In genomic region chr5:112888651-112889050, GRCm38 (mm10) we compare ENCODE assay signal across 24 mouse cellular contexts. TPM values are rescaled to one million over a fixed set of nuclear protein-coding genes. Genes with fewer than 3 reads are reported as not detected.
DNase-seq lines count a peak whose midpoint lies in the region; ATAC-seq and TF ChIP-seq lines count a peak whose summit lies in the region.
"Had no signal": no experiment of that assay in that cellular context is flagged by ENCODE, and none has a peak within 500 bp of the region (broad histone marks: within the 10 kb centered on the region; RNA-seq: fewer than 3 reads in every experiment).

No protein-coding gene starts in this region.

- no peak overlapping the region for H3K9ac ChIP-seq in heart, adult 2 months (ENCODE audit: low read depth, low read length)
- no peak overlapping the region for H3K9ac ChIP-seq in heart, embryonic 15.5 days
- H3K9ac ChIP-seq in lung, postnatal 0 days (replicated peaks; ENCODE audit: low read depth): no peak overlapping the region
- H3K9ac ChIP-seq: embryonic facial prominence, embryonic 15.5 days; hindbrain, embryonic 12.5 days had no signal

- peak overlapping the region; percentile 54 for H3K4me3 ChIP-seq in gastrocnemius, adult 2 months
- H3K4me3 ChIP-seq in heart, adult 2 months: no peak overlapping the region
- H3K4me3 ChIP-seq in heart, embryonic 15.5 days: no peak overlapping the region
- no peak overlapping the region for H3K4me3 ChIP-seq in heart, embryonic 10.5 days
- H3K4me3 ChIP-seq in lung, postnatal 0 days (ENCODE audit: low read depth, low read length): no peak overlapping the region
- H3K4me3 ChIP-seq: embryonic facial prominence, embryonic 15.5 days; erythroblast, embryonic 14.5 days; forebrain, embryonic 10.5 days; hindbrain, embryonic 12.5 days had no signal

- peak; percentile 81 for DNase-seq in gastrocnemius, adult 2 months
- no peak for DNase-seq in gastrocnemius, postnatal 4 days (ENCODE audit: low spot score in 2 of 2)
- no peak for DNase-seq in heart, adult 2 months
- no peak for DNase-seq in heart, adult 8-10 months (ENCODE audit: low spot score)
- no peak for DNase-seq in heart, embryonic 10.5 days (ENCODE audit: low spot score)
- peak; percentile 25 for DNase-seq in lung, postnatal 10 days
- DNase-seq in lung, postnatal 0 days (ENCODE audit: low spot score): no peak
- DNase-seq: adrenal gland, postnatal 10 days; cerebellum, adult 11 months; cerebellum, adult 8-10 months; cerebellum, postnatal 14 days; embryo, embryonic 11 days; kidney, adult 11 months; kidney, adult 9 months had no signal

- TF ChIP-seq EP300 in heart, adult 2 months (IDR thresholded peaks at IDR 0.05; ENCODE audit: insufficient read depth, low read depth, low read length): no peak
- no peak for TF ChIP-seq EP300 in lung, postnatal 0 days (IDR thresholded peaks at IDR 0.05)

- peaks cover 1% of the 10 kb centered on the region; the same call in 1 of the 2 replicates for H3K79me2 ChIP-seq in heart, adult 2 months (replicated peaks; ENCODE audit: control insufficient read depth, insufficient read depth, low read length)

- no peaks in the 10 kb centered on the region for H3K36me3 ChIP-seq in heart, adult 2 months (ENCODE audit: control insufficient read depth, insufficient read depth, low read length)
- H3K36me3 ChIP-seq in heart, embryonic 15.5 days: 0 out of 2 replicates have a peak, but pooled peaks cover 10% of the 10 kb centered on the region
- peaks cover 40% of the 10 kb centered on the region for H3K36me3 ChIP-seq in heart, embryonic 10.5 days
- H3K36me3 ChIP-seq in lung, postnatal 0 days (ENCODE audit: insufficient read depth, low read length): no peaks in the 10 kb centered on the region
- H3K36me3 ChIP-seq: embryonic facial prominence, embryonic 15.5 days; forebrain, embryonic 10.5 days; hindbrain, embryonic 12.5 days had no signal

- H3K27me3 ChIP-seq in heart, adult 2 months (ENCODE audit: control insufficient read depth, insufficient read depth, low read length): no peaks in the 10 kb centered on the region
- H3K27me3 ChIP-seq in heart, embryonic 15.5 days: no peaks in the 10 kb centered on the region
- H3K27me3 ChIP-seq in heart, embryonic 10.5 days (ENCODE audit: insufficient read depth, poor library complexity, severe bottlenecking): no peaks in the 10 kb centered on the region
- H3K27me3 ChIP-seq in lung, postnatal 0 days (replicated peaks; ENCODE audit: insufficient read depth, low read length): no peaks in the 10 kb centered on the region
- H3K27me3 ChIP-seq: embryonic facial prominence, embryonic 15.5 days; hindbrain, embryonic 12.5 days had no signal

- no peak for TF ChIP-seq CTCF in gastrocnemius, adult 2 months (IDR thresholded peaks at IDR 0.05)
- no peak for TF ChIP-seq CTCF in heart, adult 2 months (IDR thresholded peaks at IDR 0.05)
- no peak for TF ChIP-seq CTCF in lung, postnatal 0 days (IDR thresholded peaks at IDR 0.05)

- 43% methylated on average over 7 of the region's 7 CpGs for WGBS in heart, adult 2 months
- WGBS in heart, embryonic 15.5 days: 43% methylated on average over 7 of the region's 7 CpGs
- WGBS in heart, embryonic 10.5 days: 50% methylated on average over 7 of the region's 7 CpGs
- WGBS in lung, postnatal 0 days: 53% methylated on average over 7 of the region's 7 CpGs

- no peak overlapping the region for H3K4me2 ChIP-seq in heart, embryonic 15.5 days
- no peak overlapping the region for H3K4me2 ChIP-seq in lung, postnatal 0 days (replicated peaks; ENCODE audit: low read depth, low read length)
- H3K4me2 ChIP-seq: embryonic facial prominence, embryonic 15.5 days; hindbrain, embryonic 12.5 days had no signal

- H3K4me1 ChIP-seq in heart, adult 2 months (ENCODE audit: control insufficient read depth, insufficient read depth, low read length): peaks cover 19% of the 10 kb centered on the region
- H3K4me1 ChIP-seq in heart, embryonic 15.5 days (replicated peaks): peaks cover 54% of the 10 kb centered on the region
- H3K4me1 ChIP-seq in heart, embryonic 10.5 days: peaks cover 58% of the 10 kb centered on the region
- no peaks in the 10 kb centered on the region for H3K4me1 ChIP-seq in lung, postnatal 0 days (ENCODE audit: insufficient read depth, low read depth, low read length)

- TF ChIP-seq POLR2A in heart, adult 2 months (IDR thresholded peaks at IDR 0.05; ENCODE audit: insufficient read depth, low read depth, low read length): no peak

- ATAC-seq in heart, embryonic 15.5 days (replicated peaks; ENCODE audit: insufficient number of reproducible peaks, insufficient read depth, low FRiP score, low read depth): no peak
- no peak for ATAC-seq in lung, postnatal 0 days
- ATAC-seq: forebrain, embryonic 14.5 days; hindbrain, postnatal 0 days had no signal

- peak overlapping the region; percentile 94 for H3K27ac ChIP-seq in gastrocnemius, adult 2 months
- peak overlapping the region; percentile 80 for H3K27ac ChIP-seq in heart, adult 2 months
- H3K27ac ChIP-seq in heart, embryonic 15.5 days: peak overlapping the region; percentile 93; the same call in 1 of the 2 replicates
- H3K27ac ChIP-seq in heart, embryonic 10.5 days: no peak overlapping the region
- no peak overlapping the region for H3K27ac ChIP-seq in lung, postnatal 0 days (ENCODE audit: low read length)
- H3K27ac ChIP-seq: embryonic facial prominence, embryonic 15.5 days; forebrain, embryonic 10.5 days; hindbrain, embryonic 12.5 days; hindbrain, postnatal 0 days; kidney, postnatal 0 days had no signal

- no peaks in the 10 kb centered on the region for H3K9me3 ChIP-seq in heart, embryonic 15.5 days (replicated peaks)
- H3K9me3 ChIP-seq in heart, embryonic 10.5 days: no peaks in the 10 kb centered on the region
- H3K9me3 ChIP-seq in lung, postnatal 0 days (ENCODE audit: low read length): no peaks in the 10 kb centered on the region
- H3K9me3 ChIP-seq: embryonic facial prominence, embryonic 15.5 days; forebrain, embryonic 10.5 days; hindbrain, embryonic 12.5 days had no signal

- intact Hi-C loops in gastrocnemius, adult 2 months (cut with DNase I): no loop called here
- intact Hi-C loops in heart, adult 2 months (cut with DNase I): no loop called here

RNA-seq across cellular contexts. Expression of gene Myo18b, which starts 7.5 kb away (rescaled TPM):
- 100 to 1,000 TPM; 319 to 413 TPM for total RNA-seq in gastrocnemius, adult 2 months (2021)
- total RNA-seq in gastrocnemius, postnatal 4 days (2021): 100 to 1,000 TPM; 213 TPM
- total RNA-seq in heart, adult 2 months (2021): 100 to 1,000 TPM; 198 to 235 TPM
- polyA plus RNA-seq in heart, adult 2 months (2012; rRNA removed): 74.3 and 111 TPM in 2 replicates
- 100 to 1,000 TPM; 211 to 246 (median 225) TPM for total RNA-seq in heart, adult 8-10 months (2022)
- 22.5 and 22.6 TPM in 2 replicates for polyA plus RNA-seq in heart, embryonic 15.5 days (2015; fragmentation: Nextera tagmentation; extraction: Ambion mirVana)
- 17.0 and 28.0 TPM in 2 replicates for polyA plus RNA-seq in heart, embryonic 10.5 days (2016; fragmentation: Nextera tagmentation; extraction: Ambion mirVana)
- 0.13 and 0.17 TPM in 2 replicates for polyA plus RNA-seq in lung, postnatal 0 days (2015; fragmentation: Nextera tagmentation; extraction: Ambion mirVana)
- total RNA-seq: MEL had no signal
- polyA plus RNA-seq: C2C12; erythroblast, embryonic 14.5 days had no signal

Comparison
In these comparisons a context has a peak if more than half of its experiments do, and no peak if none do; other contexts are left out.
1. DNase-seq: peak in gastrocnemius, adult 2 months (single experiment) and lung, postnatal 10 days (single experiment); none in gastrocnemius, postnatal 4 days (0 of 2), heart, adult 2 months (0 of 2), heart, adult 8-10 months (single experiment), heart, embryonic 10.5 days (single experiment) and lung, postnatal 0 days (single experiment).
2. H3K27ac ChIP-seq: peak in gastrocnemius, adult 2 months (single experiment), heart, adult 2 months (single experiment) and heart, embryonic 15.5 days (single experiment); none in heart, embryonic 10.5 days (single experiment) and lung, postnatal 0 days (single experiment).